Mouse (Mus musculus): ENCODE data around the gene Arhgef3. TPM values are rescaled to one million over a fixed set of nuclear protein-coding genes. Genes with fewer than 3 reads are reported as not detected.

The Arhgef3 gene
- total RNA-seq, 1 experiment from 2014 or later: 34.2 TPM

DNA sequence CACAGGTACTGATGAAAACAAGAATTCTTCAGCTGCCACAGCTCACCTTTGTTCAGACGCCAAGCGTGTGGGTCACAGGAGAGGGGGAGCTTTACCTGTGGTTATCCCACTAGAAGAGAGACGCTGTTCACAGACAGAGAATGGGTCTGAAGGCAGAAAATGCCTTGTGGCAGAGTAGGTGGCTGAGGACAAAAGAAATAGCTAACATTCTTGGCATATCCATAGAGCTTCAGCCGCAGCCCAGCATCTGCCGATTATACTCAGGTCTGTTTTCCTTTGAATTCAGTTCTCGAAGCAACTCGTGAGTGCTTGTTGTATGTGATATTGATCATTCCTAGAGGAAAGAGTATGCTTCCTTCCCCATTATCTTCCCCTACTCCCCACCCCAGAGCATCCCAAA is 204.7 kb downstream of the Arhgef3 start:
- DNase-seq: no peak

DNA sequence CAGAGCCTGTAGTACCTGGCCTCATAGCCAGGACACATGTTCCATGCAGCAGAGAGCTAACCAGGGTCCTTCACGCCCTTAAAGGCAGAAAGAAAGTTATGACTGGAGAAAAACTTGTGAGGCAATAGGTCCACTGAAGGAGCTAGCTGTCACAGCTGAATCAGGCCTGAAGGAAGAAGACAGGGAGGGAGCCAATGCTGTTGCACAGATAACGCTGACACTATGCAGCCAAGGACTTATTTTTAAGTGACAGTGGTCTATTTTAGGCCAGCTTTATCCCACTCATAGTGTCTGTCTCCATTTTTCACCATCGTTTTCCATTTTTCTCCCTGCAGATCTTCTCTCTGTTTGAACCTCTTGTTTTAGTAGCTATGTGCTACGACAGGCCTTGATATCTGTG is 207.3 kb downstream of the Arhgef3 start:
- no peak for DNase-seq

DNA sequence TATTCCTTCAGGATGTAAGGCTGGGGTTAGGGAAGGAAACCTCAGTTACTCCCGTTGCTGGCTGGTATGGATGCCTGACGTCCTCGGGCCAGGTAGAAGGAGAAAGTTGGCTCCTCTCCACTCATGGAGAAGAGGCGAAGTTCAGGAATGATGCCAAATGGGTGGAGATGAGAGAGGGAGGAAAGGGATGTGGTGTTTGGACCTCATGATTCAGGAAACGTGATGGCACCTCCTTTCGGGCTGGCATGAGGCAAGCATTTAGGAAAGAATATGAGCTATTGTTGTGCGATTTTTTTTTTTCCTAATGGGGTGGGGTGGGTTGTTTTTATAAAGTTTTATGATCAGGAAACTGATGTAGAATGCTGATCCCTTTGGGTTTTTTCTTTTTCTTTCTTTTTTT is 210.0 kb downstream of the Arhgef3 start:
- no peak for DNase-seq

DNA sequence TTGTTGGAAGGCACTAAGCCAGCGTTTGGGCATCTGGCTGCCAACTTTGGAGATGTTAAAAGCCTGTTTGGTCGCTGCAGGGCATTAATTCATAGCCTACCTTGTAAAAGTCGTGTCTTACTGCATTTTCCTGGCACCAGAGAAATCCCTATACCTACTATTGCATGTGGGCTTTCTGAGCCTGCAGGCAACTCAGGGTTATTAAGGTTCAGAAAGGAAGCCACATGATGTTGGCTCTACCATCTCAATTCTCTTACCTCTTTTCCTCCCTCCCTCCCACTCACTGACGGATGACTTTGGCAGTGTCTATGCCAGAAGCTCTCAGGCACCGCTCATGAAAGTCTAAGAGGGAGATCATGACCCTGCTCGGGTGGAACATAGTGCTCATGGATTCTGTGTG is 210.8 kb downstream of the Arhgef3 start:
- no peak for DNase-seq

DNA sequence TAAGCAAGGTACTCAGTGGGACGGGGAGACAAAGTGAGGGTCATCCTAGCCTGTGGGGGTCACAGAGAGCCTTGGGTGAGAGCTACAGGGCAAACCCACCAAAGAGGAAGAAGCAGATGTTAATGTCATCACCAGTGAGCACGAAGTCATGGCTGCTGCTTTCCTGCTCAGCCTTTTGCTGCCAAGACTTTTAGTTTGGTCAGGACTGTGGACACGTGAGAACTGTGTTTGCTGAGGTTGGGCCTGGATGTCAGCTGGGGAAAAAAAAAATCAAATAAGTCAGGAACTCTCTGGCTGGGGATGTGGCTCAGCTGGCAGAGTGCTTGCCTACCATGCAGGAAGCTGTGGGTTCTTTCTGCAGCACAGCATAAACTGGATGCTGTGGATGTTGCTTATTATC is 213.2 kb downstream of the Arhgef3 start:
- DNase-seq: no peak

DNA sequence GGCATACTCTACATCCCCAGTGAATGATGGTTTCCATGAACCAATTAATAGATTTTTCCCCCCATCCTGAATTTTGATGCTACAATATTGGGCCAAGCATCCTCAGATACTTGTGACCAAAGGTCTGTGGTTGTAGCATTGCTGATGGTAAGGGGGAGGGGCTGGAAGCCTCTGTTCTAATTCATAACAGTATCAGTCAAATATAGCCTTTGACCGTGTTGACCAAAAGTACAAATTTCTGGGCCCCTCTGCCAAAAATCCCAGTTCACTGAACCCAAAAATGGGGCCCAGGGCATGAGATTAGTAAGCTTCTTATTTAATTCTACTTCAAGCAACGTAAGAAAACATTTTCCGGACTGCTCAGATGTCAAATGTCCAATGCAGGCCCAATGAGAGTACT is 214.3 kb downstream of the Arhgef3 start:
- DNase-seq: no peak

DNA sequence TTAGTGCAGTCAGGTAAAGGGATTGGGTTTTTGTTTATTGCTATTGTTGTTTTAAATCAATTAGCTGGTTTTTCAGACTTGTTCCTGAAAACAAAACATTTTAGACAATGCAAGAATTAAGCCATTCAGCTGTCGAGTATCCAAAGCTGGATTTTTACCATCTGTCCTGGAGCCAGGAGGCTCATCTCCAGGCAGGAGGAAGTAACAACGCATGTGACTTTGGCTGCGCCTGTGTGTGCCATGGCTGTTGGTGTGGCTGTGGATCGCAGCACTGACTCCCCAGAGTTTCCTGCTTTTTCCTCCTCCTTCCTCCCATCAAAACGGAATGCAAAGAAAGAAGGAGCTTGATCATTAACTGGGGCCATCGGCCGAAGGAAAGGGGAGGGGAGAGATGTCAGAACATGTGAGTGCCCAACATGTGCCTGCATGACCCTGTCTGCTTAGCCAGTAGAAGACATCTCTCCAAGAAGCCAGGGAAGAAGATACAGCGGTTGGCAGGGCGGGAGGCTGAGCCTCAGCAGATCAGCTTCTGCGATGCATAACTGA is 216.9 kb downstream of the Arhgef3 start:
- no peak for DNase-seq

DNA sequence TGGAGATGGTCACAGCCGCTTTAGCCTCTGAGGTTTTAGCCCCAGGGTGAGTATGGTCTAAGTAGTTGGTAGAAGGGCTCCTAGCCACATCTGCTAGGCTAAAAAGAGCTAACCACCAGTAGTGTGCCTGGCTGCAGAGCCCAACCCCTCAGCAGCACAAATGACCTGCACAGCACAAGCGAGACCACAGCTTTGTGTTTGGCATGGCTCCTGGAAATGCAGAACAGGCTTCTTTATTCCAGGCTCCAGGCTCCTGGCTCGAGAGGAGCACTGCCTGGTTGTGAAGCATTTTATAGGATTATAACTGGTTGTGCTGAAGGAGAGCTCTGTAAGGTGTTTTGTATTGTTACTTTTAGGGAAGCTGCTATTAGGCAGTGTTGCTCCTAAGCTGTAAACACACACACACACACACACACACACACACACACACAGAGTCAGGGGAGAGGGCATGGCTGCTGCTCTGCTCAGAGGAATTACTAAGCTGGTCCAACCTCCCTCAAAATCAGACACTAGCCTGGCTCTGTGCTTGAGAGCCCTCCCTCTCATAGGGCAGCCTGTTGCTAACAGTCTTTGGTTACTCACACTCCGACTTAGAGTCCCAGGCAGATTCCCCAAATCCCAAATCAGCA is 217.8 kb downstream of the Arhgef3 start:
- no peak for DNase-seq

DNA sequence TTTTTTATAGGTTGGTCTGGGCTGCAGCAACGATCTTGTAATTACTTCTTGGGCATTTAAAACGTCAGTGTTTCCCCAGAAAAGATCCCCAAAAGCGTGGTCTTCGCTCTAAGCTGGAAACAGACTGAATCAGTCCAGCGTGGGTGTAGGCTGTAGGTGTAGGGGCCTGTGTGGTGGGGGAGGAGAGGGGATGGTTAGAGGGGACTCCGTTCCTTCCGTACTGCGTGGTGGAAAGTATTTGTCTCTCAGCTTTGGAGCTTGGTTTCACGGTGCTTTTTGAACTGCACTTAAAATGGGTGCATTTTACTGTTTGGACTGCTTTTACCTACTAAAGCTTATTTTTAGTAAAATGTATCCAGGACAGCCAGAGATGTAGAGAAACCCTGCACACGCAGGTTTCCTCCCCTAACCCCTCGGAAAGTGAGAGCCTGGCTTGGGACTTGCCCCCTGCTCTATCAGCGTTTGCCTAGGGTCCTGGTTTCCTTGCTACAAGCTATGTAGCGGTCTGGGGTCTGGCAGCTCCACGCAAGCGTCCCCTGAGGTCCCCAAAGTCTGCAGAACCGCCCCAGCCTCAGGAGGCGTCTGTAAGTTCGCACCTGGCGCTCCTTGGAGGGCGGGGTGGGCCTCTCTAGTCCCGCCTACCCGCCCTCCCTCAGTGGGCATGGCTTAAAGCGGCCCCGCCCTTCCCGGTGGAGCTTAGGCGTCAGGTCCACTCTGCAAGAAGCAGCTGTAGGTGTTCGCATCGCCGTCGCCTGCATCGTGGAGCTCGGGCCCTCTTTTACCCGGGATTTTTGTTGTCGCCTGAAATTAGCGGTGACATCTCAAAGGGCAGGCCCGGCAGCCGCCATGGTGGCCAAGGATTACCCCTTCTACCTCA is 220.9 kb downstream of the Arhgef3 start:
- peak; percentile 92 for DNase-seq

DNA sequence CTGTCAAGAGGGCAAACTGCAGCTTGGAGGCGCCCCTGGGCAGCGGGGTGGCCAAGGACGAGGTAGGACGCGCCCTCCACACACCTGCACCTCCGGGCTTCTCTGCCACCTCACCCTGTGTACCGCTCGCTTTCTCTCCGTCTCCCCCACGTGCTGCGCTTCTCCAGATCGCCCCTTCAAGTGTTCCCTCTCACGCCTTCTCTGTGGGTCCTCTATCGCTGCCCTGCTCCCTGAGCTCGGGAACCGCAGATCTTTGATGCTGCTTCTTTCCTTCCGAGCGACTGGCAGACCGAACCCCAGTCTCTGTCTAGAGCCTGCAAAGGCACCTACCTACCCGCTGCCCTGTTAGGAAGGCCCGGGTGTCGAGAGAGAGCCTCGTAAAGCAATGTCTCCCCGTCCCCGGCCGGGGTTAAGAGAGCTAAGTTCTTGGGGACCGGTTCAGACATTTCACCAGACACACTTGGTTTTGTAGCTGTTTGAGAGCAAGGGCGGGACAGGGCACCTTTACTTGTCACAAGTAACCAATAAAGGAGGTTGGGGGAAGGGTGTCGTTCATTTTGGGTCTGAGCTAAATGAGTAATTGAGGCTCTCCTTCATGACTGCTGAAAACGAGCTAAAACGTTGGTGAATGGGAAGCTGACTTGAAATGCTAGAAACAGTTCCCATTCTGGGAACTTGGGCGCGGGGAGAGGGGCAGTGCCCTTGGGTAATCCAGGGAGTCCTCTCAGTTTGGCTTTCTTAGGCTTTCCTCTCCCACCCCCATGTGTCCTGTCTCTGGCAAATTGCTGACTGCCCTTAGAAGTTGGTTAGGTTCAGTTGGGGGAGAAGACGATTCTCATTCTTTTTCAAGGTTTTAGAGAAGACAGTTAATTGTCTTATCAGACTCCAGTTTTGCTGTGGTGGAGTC is 221.8 kb downstream of the Arhgef3 start:
- DNase-seq: peak; percentile 37

DNA sequence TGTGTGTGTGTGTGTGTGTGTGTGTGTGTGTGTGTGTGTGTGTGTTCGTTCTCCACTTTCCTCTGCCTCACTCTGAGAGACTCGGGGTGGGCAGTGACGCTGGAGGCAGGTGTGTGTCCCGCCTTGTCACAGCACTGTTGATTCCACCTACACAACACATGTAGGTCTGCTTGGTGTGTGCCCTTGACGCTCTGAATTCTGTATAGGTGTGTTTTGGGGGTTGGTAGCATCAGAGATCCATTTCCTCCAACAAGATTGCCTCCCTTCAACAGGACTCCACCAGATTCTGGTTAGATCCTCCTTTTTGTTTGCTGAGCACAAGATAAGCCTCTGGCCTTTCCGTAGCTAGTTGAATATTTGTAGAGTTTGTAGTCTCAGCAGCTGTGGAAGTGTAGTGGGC is 222.5 kb downstream of the Arhgef3 start:
- no peak for DNase-seq

DNA sequence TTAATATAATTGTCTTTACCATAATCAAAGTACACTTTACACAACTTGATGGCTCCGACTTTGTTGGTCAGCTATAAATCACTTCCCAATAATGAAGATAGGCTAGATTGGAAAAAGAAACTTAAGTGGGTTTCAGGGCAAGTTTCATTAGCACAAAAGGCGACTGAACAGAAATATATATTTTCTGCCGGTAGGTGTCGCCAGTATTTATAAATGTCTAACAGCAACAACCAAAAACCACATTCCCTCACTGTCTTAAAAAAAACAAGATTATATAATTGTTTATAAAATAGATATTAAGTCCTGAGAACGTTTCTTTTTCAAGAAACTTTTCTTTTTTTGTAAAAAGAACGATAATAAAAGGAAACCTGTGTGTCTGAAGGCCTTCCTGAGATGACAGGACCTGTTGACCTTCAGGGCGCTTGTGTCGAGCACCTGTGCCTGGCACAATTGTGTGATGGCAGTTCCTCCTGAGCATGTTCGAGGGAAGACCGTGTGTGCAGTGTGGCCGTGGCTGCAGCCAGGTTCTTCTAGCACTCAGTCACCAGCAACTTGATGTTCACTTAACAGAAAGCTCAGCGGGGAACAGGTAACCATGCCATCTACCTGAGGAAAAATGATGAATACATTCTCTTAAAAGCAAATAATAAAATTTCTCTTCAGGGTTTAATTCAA is 223.5 kb downstream of the Arhgef3 start:
- DNase-seq: peak; percentile 56

DNA sequence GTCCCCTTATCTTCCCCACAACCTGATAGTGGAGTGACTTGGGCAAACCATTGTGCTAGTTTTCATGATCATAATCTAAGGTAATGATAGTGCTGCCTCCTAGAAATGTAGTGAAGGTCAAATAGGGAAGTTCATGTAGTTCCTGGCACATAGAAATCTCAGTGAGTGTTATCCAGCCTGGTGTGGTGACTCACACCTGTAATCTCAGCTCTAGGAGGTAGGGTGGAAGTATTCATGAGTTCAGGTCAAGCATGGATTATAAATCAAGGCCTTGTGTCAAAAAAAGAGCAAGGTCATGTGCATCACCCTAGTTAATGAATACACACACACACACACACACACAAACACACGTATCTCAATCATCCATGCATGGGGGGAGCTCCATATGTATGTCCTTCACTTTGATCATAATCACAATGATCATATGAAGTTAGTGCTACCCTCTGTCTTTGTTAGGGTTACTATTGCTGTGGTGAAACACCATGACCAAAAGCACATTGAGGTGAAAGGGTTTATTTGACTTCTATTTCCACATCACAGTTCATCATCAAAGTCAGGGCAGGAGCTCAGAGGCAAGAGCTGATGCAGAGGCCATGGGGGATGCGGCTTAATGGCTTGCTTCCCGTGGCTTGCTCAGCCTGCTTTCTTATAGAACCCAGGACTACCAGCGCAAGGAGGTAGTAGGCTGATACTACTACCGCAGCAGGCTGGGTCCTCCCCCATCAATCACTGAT is 226.2 kb downstream of the Arhgef3 start:
- no peak for DNase-seq

DNA sequence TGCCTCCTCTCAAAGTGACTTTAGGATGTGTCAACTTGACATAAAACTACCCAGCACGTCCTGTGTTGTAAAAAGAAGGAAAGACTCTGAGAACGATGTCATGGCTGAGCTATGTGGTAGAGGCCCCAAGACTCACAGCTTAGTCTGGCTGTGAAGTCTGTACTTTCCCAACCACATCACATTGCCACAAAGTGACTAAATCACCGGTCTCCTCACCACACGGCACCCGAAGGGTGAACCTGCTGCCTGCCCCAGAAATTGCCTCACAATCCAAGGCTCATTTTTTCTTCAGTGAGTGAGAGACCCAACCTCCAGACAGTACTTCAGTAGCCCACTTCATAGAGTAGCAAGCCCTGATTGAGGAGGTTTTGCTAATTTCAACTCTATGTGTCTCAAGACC is 226.8 kb downstream of the Arhgef3 start:
- DNase-seq: peak; percentile 24

DNA sequence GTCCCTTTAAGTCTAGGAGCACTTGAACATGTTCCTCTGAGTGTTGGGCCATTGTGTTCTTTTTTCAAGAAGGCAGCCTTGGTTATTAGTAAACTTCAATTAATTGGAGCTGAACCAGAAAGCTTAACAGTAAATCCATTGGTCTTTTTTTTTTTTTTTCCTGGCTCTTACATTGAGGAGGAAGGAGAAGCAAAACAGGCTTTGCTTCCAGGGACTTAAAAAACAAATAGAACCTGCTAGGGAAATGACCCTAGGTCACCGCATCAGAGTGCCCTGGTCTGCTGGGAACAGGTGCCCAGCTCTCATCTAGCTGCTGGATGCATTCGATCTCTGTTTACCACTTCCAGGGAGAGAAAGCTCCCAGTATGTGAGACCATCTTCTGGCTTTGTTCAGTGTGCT is 227.8 kb downstream of the Arhgef3 start:
- DNase-seq: no peak

DNA sequence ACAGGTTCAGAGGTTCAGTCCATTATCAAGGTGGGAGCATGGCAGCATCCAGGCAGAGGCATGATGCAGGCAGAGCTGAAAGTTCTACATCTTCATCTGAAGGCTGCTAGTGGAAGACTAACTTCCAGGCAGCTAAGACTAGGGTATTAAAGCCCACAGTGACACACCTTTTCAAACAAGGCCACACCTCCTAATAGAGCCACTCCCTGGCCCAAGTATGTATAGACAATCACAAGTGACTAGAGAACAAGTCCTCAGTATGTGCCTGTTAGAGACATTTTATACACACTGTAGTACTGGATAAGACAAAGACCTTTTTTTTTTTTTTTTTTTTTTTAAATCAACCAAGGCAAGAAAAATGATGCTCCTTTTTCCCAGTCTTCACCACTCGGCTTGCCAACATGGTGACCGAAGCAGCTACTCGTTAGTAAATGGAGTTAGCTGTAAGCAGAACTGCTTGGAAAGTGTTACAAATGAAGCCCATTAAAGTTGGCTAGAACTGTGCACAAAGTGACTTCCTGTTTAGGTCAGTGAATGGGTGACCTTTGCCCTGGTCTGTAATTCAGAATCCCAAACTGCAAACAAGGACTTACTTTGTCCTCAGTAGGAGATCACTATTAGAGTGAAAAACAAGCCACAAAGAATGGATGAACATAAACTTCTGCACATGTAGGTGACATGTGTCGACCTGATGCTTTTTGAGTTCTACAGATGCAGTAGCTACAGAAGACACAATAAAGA is 229.7 kb downstream of the Arhgef3 start:
- no peak for DNase-seq

DNA sequence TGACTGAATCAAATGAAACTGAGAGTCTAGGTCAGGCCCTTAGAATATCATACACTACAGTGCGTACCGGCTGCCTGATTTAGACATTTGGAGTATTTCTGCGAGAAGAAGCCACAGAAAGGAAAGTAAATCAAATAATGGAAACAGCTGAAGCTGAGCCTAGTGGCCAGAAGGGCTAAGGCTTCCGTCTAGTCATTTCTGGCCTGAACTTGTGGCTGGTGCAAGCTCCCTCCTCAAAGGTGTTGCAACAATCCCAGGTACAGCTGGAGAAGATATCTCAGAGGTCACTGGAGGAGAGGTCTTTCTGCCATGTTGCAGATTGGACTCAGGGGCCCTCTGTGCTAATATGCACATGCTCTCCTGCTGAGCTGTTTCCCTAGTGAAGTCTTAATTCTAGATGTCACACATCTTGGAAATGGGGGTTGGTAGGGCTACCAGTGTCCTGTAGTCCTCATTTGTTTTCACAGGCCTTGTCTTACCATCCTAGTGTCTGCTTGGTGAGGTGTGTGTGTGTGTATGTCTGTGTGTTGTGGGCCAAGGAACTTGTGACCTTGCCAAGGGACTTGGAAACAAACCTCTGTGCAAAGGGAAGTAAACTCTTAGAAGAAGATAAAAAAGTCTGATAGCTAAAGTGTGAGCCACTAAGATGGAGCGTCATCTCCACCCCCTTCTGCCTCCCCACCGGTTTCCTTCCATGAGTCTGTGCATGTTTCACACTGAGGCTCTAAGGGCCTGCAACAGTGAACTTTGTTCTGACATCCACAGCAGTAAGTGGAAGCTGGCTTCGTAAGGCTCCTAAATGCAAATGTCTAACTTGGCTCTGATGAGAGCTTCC is 230.6 kb downstream of the Arhgef3 start:
- no peak for DNase-seq

DNA sequence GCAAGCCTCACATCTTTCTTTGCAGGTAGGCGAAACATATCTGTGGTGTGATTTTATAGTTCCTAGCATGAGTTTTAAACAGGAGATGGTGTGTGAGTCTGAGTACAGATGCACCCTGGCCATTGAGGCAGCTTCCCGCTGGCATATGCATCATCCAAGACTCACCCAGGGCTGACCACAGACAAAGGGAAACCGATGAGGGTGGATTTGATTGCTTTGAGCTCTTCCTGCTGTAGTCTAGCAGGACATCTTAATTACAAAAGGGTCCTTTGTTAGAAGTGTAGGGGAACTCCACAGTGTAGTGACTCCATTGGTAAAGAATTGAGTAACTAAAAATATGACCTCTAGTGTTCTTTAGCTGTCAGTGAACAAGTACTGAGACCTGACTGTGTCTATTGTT is 232.5 kb downstream of the Arhgef3 start:
- DNase-seq: no peak

DNA sequence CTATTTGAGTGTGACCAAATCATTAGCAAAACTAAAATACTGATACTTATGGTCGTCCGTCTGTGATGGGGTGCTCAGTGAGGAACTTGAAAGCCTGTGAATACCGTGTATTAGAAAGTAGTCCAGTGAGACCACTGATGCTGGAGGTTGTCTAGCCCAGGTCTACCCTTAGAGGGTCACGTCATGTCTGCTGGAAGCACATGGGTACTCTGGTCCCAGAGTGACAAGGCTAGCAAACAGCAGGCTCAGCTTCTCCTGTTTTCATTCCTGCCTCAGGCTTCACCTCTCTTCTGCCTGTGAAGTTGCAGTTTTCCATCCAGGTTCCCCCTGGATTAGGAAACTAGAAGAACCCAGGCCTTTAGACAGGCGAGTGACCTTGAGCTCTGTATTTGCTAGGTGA is 233.0 kb downstream of the Arhgef3 start:
- no peak for DNase-seq

DNA sequence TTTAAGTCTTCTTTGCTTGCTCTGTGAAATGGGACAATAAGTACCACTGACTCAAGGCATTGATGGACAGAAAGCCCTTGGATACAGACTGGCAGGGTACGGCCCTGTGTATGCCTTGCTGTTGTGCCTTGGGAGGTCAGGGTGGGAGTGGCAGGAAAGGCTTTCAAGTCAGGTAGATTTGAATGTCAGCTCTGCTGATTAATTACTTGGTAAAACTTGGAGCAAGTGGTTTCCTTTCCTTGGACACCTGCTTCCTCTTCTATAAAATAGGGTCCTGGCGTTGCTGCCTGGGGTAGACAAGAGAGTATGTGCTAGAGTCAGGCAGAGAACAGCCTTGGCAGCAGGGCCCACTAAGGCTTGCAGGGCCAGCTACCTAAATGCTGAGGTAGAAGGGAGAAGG is 233.4 kb downstream of the Arhgef3 start:
- no peak for DNase-seq

Data from adrenal gland, postnatal 14 days (tissue).